Mouse (Mus musculus) urinary bladder, postnatal 14 days (tissue): ENCODE results near the gene Nop58.
"Not testable (repeated sequence)": the region's sequence is repeated elsewhere in the genome, so short reads cannot be mapped to it uniquely, and the experiment has no call there.

Experiments used
- DNase-seq: peaks from one replicate; pipeline ENCODE4 v3.0.0; 2021; ENCODE audit warnings: low spot score

Nop58 gene

GRCm38 (mm10) chr1:59684819-59685755 lies at the start of gene Nop58:
Gene Nop58 (plus strand): TSS chr1:59684971.
- DNase-seq = peak; percentile 86

GRCm38 (mm10) chr1:59636349-59636748 lies 48.4 kb upstream of the Nop58 start:
- DNase-seq = no peak

GRCm38 (mm10) chr1:59638371-59638770 lies 46.4 kb upstream of the Nop58 start:
- DNase-seq = no peak

DNA sequence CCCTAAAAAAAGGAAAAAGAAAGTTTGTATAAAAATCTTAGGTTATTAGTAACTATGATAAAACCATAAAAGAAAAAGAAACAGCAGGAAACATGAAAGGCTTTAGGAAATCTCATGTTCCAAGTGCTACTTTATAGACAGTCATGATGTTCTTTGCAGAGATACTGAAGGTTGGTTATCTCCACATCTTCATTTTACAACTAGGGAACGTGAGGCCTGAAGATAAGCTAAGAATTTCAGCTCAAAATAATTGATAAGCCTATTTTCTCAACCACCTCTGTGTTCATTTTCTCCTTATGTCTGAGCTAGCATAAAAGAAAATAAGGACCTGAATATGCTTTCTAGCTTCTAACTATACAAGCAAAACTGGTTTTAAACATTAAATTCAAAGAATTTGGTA lies 42.3 kb upstream of the Nop58 start:
- DNase-seq = no peak

DNA sequence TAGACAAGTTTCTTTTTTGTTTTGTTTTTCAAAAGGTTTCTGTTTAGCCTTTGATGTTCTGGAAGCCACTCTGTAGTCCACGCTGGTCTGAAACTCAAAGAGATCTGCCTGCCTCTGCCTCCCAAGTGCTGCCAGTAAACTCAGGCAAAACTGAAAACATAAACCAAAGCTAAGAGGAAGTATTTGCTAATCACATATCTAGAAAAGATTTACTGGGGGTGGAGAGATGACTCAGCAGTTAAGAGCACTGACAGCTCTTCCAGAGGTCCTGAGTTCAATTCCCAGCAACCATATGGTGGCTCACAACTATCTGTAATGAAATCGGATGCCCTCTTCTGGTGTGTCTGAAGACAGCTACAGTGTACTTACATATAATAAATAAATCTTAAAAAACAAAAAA lies 38.3 kb upstream of the Nop58 start:
- DNase-seq = not testable (repeated sequence)

- DNase-seq = no peak
These were observed 33.5 kb upstream of the Nop58 start for GRCm38 (mm10) chr1:59651201-59651819.

- no peak for DNase-seq
These were observed 31.4 kb upstream of the Nop58 start for GRCm38 (mm10) chr1:59653243-59653911.

- no peak for DNase-seq
These were observed 28.3 kb upstream of the Nop58 start for GRCm38 (mm10) chr1:59656244-59657171.

GRCm38 (mm10) chr1:59663456-59664135 lies 21.2 kb upstream of the Nop58 start:
- no peak for DNase-seq

- no peak for DNase-seq
These were observed 15.9 kb upstream of the Nop58 start for GRCm38 (mm10) chr1:59668871-59669270.

- DNase-seq = peak; percentile 18
These were observed 14.7 kb upstream of the Nop58 start for GRCm38 (mm10) chr1:59669962-59670630.

DNA sequence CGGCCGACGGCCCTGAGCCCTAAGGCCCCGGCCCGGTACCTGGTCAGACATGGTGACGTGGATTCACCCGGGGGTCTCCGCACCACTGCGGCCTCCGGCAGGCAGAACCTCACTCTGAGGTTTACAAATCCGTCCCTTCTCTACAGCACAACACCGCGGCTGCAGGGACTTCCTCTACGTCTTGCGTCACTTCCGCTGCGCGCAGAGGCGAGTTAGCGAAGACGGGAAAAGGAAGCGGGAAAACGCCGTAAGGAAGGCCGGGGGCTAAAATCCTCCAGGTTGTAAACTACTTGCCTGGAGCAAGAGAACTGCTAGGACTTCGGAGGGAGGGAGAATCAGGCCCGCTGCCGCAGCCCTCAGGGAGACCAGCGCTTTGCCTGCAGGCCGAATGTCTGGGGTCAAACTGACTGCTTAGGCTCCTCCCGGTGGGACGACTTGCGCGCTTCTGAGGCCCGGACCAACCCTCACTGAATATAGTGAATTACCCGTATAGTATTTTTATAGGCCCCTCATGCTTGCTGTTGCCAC lies 14.1 kb upstream of the Nop58 start, which contains the start of gene Sumo1:
Gene Sumo1 (minus strand): TSS at position 194 of the 528 bp plus-strand sequence.
- peak; percentile 89 for DNase-seq

DNA sequence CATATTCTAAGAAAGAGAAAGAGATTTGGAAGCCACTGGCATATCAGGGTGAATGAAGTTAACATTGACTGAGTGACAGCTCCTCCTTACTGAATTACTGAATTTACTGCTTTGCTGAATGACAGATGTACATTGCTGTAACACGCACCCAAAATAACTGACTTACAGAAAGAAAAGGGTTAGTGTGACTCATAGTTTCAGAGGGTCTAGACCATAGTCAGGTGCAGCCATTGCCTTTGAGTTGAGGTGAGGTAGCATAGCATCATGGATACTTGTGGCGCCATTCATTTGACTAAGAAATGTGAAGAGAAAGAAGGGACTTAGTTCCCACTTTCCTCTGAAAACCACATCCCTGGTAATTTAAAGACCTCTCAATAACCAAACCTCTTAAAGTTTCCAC lies 11.1 kb upstream of the Nop58 start:
- DNase-seq = no peak

DNA sequence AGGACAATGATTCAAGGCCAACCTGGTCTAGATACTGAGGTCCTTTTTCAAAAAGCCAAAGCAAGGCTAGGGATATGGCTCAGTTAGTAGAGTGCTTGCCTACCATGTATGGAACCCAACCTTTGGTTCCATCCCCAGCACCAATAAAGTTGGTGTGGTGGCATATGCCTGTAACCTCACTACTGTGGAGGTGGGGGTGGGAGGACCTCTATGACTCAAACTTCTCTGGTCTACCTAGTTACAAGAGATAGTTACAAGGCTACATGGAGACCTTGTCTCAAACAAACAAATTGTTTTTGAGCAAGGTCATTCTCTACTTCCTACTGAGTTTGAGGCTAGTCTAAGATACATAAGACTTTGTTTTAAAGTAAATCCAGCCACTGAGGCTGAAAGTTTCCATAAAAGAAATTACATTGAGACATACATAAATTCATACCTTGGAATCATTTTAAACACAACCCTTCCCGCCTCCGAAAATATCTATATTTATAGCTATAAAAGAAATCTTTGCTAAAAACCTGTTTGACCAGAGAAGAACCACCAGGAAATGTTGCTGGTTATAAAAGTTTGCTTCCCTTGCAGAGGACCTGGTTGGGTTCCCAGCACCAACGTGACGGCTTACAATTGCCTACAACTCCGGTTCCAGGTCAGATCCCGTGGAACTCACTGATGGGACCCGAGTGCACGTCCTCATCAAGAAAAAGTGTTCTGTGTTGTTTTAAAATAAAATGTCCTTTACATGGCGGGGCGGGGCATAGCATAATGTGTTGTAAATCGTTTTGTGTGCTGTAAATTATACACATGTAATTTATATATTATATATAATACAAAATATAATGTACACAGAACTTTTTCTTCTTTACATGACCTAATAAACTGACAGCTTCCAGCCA lies 599 bp upstream of the Nop58 start:
- DNase-seq = peak; percentile 11

DNA sequence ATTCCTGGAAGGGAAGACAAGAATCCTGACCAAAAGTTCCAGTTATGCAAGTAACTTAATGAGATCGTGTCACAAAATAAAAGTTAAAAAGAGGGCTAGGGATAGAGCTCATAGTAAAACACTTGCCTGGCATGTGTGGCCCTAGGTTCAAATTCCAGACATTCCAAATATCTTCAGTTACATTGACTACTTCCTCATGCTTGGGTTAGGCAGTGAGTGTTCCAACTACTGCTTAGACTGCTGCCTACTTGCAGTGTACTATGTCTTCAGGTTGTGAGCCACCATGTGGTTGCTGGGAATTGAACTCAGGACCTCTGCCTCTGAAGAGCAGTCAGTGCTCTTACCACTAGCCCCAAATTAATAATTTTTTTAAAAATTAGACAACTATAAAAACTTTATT lies 2.7 kb downstream of the Nop58 start:
- no peak for DNase-seq

DNA sequence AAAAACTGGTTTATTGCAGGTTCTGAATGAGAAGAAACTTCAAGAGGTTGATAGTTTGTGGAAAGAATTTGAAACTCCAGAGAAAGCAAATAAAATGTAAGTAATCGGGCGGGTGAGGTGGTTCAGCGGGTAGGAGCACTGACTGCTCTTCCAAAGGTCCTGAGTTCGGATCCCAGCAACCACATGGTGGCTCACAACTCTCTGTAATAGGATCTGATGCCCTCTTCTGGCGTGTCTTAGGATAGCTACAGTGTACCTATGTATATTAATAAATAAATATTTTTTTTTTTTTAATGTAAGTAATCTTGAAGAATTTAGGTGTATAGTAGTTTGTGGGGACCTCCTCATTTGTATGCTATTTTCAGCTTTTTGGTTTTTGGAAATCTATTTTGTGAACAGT lies 5.7 kb downstream of the Nop58 start:
- DNase-seq = no peak

GRCm38 (mm10) chr1:59697751-59698150 lies 13.0 kb downstream of the Nop58 start:
- no peak for DNase-seq

GRCm38 (mm10) chr1:59698207-59698606 lies 13.4 kb downstream of the Nop58 start:
- no peak for DNase-seq

- no peak for DNase-seq
These were observed 17.0 kb downstream of the Nop58 start for GRCm38 (mm10) chr1:59701766-59702165.
